Mouse (Mus musculus) ovary, adult 10 weeks (tissue): ENCODE data around the gene P2rx2. TPM values are rescaled to one million over a fixed set of nuclear protein-coding genes. Genes with fewer than 3 reads are reported as not detected.

Experiments
- polyA plus RNA-seq: library from polyadenylated mRNA; stranded (reverse); fragments of 350-450 nt; fragmentation: Illumina TruSeq; extraction: RNeasy Lipid Tissue Mini Kit (QIAGEN cat#74804); gene quantifications from one replicate; pipeline ENCODE4 v1.2.3, GENCODE M21; 2014

The P2rx2 gene
- not detected for polyA plus RNA-seq

DNA sequence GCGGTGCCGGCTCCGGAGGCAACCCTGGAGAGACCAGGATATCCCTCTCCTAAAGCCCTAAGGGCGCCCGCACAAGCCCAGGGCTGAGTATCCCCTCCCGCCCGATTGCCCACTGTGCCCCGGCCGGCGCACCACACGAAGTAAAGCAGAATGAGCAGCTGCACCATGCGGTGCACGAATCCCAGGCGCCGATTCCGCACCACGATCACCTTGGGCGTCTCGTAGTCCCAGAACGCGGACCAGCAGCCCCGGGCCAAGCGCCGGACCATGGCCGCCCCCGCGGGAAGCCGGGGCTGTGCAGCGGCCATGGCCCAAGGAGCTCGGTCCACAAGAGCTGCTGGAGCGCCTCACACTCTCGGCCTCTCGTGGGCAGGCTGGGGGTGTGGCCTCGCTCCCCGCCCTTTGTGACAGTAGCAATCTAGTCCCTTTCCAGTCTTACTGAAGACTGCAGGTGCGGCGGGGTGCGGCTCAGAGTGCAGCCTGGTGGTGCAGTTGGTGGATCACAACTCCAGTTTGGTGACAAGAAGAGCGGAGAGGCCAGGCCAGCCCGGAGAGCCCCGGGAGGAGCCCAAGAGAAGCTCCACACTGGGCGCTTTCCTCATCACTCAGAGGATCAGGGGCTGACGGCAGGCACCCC is at the start of gene P2rx2:
TSS of gene P2rx2 (minus strand) at position 565 of the 637 bp plus-strand sequence.

DNA sequence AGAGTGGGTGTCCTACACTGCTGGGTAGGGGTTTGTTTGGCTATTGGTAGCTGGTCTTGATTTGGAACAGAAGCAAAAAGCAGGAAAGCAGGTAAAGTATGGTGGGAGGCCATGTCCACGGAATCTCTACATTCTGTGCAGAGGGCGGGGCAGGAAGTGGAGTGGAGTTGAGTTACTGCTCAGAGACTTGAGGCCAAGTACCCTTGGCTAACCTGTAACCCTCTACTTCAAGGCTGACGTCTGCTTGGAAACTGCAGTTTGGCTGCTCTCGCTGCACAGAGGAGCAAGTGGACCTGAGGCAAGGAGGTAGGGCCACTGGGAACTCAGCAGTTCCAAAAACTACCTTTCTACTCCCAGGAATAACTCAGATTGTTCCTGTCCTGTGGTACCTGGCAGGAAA is 1.5 kb upstream of the P2rx2 start, which contains the start of gene Lrcol1:
TSS of gene Lrcol1 (plus strand) at position 207 of the 400 bp plus-strand sequence.

Other genes with a start within 250 kb of the P2rx2 start
- gene Gm35315, start 248.8 kb downstream of the P2rx2 start, polyA plus RNA-seq = 6.4 TPM
- not detected for gene Plcxd1, start 243.2 kb downstream of the P2rx2 start, polyA plus RNA-seq
- gene Gtpbp6, start 235.0 kb downstream of the P2rx2 start, polyA plus RNA-seq = not detected
- gene Zfp605, start 233.1 kb downstream of the P2rx2 start, polyA plus RNA-seq = 22.9 TPM
- gene Chfr, start 207.4 kb downstream of the P2rx2 start, polyA plus RNA-seq = 16.5 TPM
- 25.1 TPM for gene Golga3, start 166.5 kb downstream of the P2rx2 start, polyA plus RNA-seq
- 64.0 TPM for gene Ankle2, start 112.2 kb downstream of the P2rx2 start, polyA plus RNA-seq
- gene Pgam5, start 73.3 kb downstream of the P2rx2 start, polyA plus RNA-seq = 43.2 TPM
- 4.5 TPM for gene Pxmp2, start 57.0 kb downstream of the P2rx2 start, polyA plus RNA-seq
- gene Pole, start 56.9 kb downstream of the P2rx2 start, polyA plus RNA-seq = 16.1 TPM
- gene Lrcol1, start 1.5 kb upstream of the P2rx2 start, polyA plus RNA-seq = not detected
- gene Fbrsl1, start 105.3 kb upstream of the P2rx2 start, polyA plus RNA-seq = 5.4 TPM
- not detected for gene Galnt9, start 201.1 kb upstream of the P2rx2 start, polyA plus RNA-seq